Mouse (Mus musculus) liver, embryonic 11.5 days (tissue): Measurements from ENCODE around the gene Tmem186. TPM values are rescaled to one million over a fixed set of nuclear protein-coding genes. Genes with fewer than 3 reads are reported as not detected.

Experiments
- microRNA-seq: library from miRNA; unstranded; fragments of <30 nt; microRNA quantifications from one replicate; pipeline ENCODE4, GENCODE M21; 2017; ENCODE audit warnings: borderline number of aligned reads
- polyA plus RNA-seq: library from polyadenylated mRNA; unstranded; fragments of >200 nt; fragmentation: Nextera tagmentation; extraction: Ambion mirVana; gene quantifications from 2 replicates; pipeline ENCODE4 v1.2.1, GENCODE M21; 2014

Gene Tmem186
- polyA plus RNA-seq, 1 experiment from 2014 or later: 16.4 TPM

Small RNA genes within 50 kb of the gene (microRNA-seq; reads per million reads assigned to microRNA genes)
- gene Gm22137: not detected

Other genes with a start within 250 kb of the Tmem186 start
- gene Tmem114, start 212.6 kb downstream of the Tmem186 start, polyA plus RNA-seq: not detected in 2 replicates
- gene Mettl22, start 166.9 kb downstream of the Tmem186 start, polyA plus RNA-seq: 21.3 and 22.3 TPM in 2 replicates
- gene Abat, start 124.3 kb downstream of the Tmem186 start, polyA plus RNA-seq: 25.6 and 29.2 TPM in 2 replicates
- 52.9 and 55.8 TPM in 2 replicates for gene Pmm2, start within 50 bp of the Tmem186 start, polyA plus RNA-seq
- 24.9 and 25.4 TPM in 2 replicates for gene Carhsp1, start 34.4 kb upstream of the Tmem186 start, polyA plus RNA-seq
- gene Gm5767, start 43.1 kb upstream of the Tmem186 start, polyA plus RNA-seq: not detected in 2 replicates
- 34.6 and 43.3 TPM in 2 replicates for gene Usp7, start 154.6 kb upstream of the Tmem186 start, polyA plus RNA-seq
- gene 1810013L24Rik, start 192.4 kb upstream of the Tmem186 start, polyA plus RNA-seq: 12.5 and 13.8 TPM in 2 replicates